Mouse (Mus musculus): ENCODE measurements around the gene Gimap1. TPM values are rescaled to one million over a fixed set of nuclear protein-coding genes. Genes with fewer than 3 reads are reported as not detected.

Gene Gimap1
- polyA plus RNA-seq, 2 experiments from 2014 or later = 321 to 429 TPM

Other genes with a start within 250 kb of the Gimap1 start
- not detected for gene Atp6v0e2, start 201.4 kb upstream of the Gimap1 start, polyA plus RNA-seq (2017; shearing (Covaris generic))
- 10 to 100 TPM; 35.8 to 39.8 TPM for gene Lrrc61, start 184.3 kb upstream of the Gimap1 start, polyA plus RNA-seq (2017; shearing (Covaris generic))
- gene Rarres2, start 166.3 kb upstream of the Gimap1 start, polyA plus RNA-seq (2017; shearing (Covaris generic)) = under 1 TPM in 1 of 2 experiments, not detected in 1; 0.83 TPM
- not detected for gene Gm45021, start 149.4 kb upstream of the Gimap1 start, polyA plus RNA-seq (2017; shearing (Covaris generic))
- 1 to 10 TPM; 2.1 to 3.3 TPM for gene Repin1, start 145.2 kb upstream of the Gimap1 start, polyA plus RNA-seq (2017; shearing (Covaris generic))
- gene Gm44965, start 145.1 kb upstream of the Gimap1 start, polyA plus RNA-seq (2017; shearing (Covaris generic)) = not detected
- gene Zfp775, start 137.0 kb upstream of the Gimap1 start, polyA plus RNA-seq (2017; shearing (Covaris generic)) = 1 to 10 TPM; 4.8 to 6.1 TPM
- gene AI854703, start 112.3 kb upstream of the Gimap1 start, polyA plus RNA-seq (2017; shearing (Covaris generic)) = 1 to 10 TPM; 1.2 to 1.7 TPM
- 100 to 1,000 TPM in 1 of 2 experiments, 10 to 100 TPM in 1; 97.4 to 135 TPM for gene Gimap8, start 91.8 kb upstream of the Gimap1 start, polyA plus RNA-seq (2017; shearing (Covaris generic))
- 100 to 1,000 TPM; 237 to 239 TPM for gene Gimap9, start 62.9 kb upstream of the Gimap1 start, polyA plus RNA-seq (2017; shearing (Covaris generic))
- gene Gimap4, start 54.5 kb upstream of the Gimap1 start, polyA plus RNA-seq (2017; shearing (Covaris generic)) = 1,000 to 10,000 TPM; 1,705 to 1,816 TPM
- gene Gimap6, start 30.8 kb upstream of the Gimap1 start, polyA plus RNA-seq (2017; shearing (Covaris generic)) = 100 to 1,000 TPM; 849 to 944 TPM
- 10 to 100 TPM; 42.8 to 45.0 TPM for gene Gm28053, start 20.4 kb upstream of the Gimap1 start, polyA plus RNA-seq (2017; shearing (Covaris generic))
- gene Gimap7, start 20.4 kb upstream of the Gimap1 start, polyA plus RNA-seq (2017; shearing (Covaris generic)) = 100 to 1,000 TPM; 444 to 529 TPM
- gene Gimap5, start 7.1 kb downstream of the Gimap1 start, polyA plus RNA-seq (2017; shearing (Covaris generic)) = 100 to 1,000 TPM; 198 to 220 TPM
- 1,000 to 10,000 TPM; 1,102 to 1,198 TPM for gene Gimap3, start 31.8 kb downstream of the Gimap1 start, polyA plus RNA-seq (2017; shearing (Covaris generic))
- 10 to 100 TPM; 14.5 to 16.2 TPM for gene Tmem176a, start 101.9 kb downstream of the Gimap1 start, polyA plus RNA-seq (2017; shearing (Covaris generic))
- gene Tmem176b, start 102.4 kb downstream of the Gimap1 start, polyA plus RNA-seq (2017; shearing (Covaris generic)) = 10 to 100 TPM; 19.4 to 29.2 TPM
- gene Aoc1, start 133.8 kb downstream of the Gimap1 start, polyA plus RNA-seq (2017; shearing (Covaris generic)) = not detected
- not detected for gene 1600015I10Rik, start 190.8 kb downstream of the Gimap1 start, polyA plus RNA-seq (2017; shearing (Covaris generic))
- under 1 TPM in 1 of 2 experiments, not detected in 1; 0.79 TPM for gene Doxl2, start 235.9 kb downstream of the Gimap1 start, polyA plus RNA-seq (2017; shearing (Covaris generic))
- not detected for gene Svs1, start 247.8 kb downstream of the Gimap1 start, polyA plus RNA-seq (2017; shearing (Covaris generic))